Mouse (Mus musculus) limb, embryonic 15.5 days (tissue): ENCODE results near the gene Pola2. TPM values are rescaled to one million over a fixed set of nuclear protein-coding genes. Genes with fewer than 3 reads are reported as not detected.

ENCODE experiments used
- ATAC-seq: fragments of 200-750 bp; cut with Nextera tagmentation; 2 replicates; pipeline ENCODE4 v1.8.0; 2017; ENCODE audit warnings: low read depth, moderate TSS enrichment; ENCODE audit not compliant: insufficient number of reproducible peaks, low FRiP score, low TSS enrichment
- H3K27ac ChIP-seq: fragments of 300-500 bp; sonication (generic); 2 replicates; pipeline ENCODE4 v1.5.1; 2015; ENCODE audit warnings: moderate library complexity, mild to moderate bottlenecking, inconsistent platforms
- H3K27me3 ChIP-seq: fragments of 300-500 bp; sonication (generic); 2 replicates; pipeline ENCODE4 v1.6.1; 2015; ENCODE audit warnings: inconsistent platforms
- H3K36me3 ChIP-seq: fragments of 300-500 bp; sonication (generic); 2 replicates; pipeline ENCODE4 v1.6.1; 2015; ENCODE audit warnings: inconsistent platforms
- H3K4me1 ChIP-seq: fragments of 300-500 bp; sonication (generic); 2 replicates; pipeline ENCODE4 v1.6.1; 2015; ENCODE audit warnings: inconsistent platforms
- H3K4me2 ChIP-seq: fragments of 300-500 bp; sonication (generic); 2 replicates; pipeline ENCODE4 v1.6.1; 2015; ENCODE audit warnings: mild to moderate bottlenecking, inconsistent platforms
- H3K4me3 ChIP-seq: fragments of 300-500 bp; sonication (generic); 2 replicates; pipeline ENCODE4 v1.5.1; 2015; ENCODE audit warnings: mild to moderate bottlenecking, inconsistent platforms
- H3K9ac ChIP-seq: fragments of 300-500 bp; sonication (generic); 2 replicates; pipeline ENCODE4 v1.6.1; 2015; ENCODE audit warnings: inconsistent platforms
- H3K9me3 ChIP-seq: fragments of 300-500 bp; sonication (generic); 2 replicates; pipeline ENCODE4 v1.6.1; 2016; ENCODE audit warnings: inconsistent platforms
- WGBS: fragments of 180-500 bp; shearing (Covaris S2); methylation state at CpG from one replicate; pipeline ENCODE4 v1.1.7; 2015; 5-methylcytosine and 5-hydroxymethylcytosine counted together
- polyA plus RNA-seq: library from polyadenylated mRNA; unstranded; fragments of >200 nt; fragmentation: Nextera tagmentation; extraction: Ambion mirVana; gene quantifications from 2 replicates; pipeline ENCODE4 v1.2.1, GENCODE M21; 2015

Pola2 gene
- polyA plus RNA-seq, 1 experiment from 2014 or later, result 56.9 TPM

GRCm38 (mm10) chr19:5935266-5935665 lies 28.7 kb downstream of the Pola2 start:
- Histone ChIP-seq H3K27me3 (no peaks in the 10 kb centered on the region), H3K4me1 (peaks cover 36% of the 10 kb centered on the region), H3K4me3 (no peak overlapping the region), H3K36me3 (peaks cover 7% of the 10 kb centered on the region; the same call in 1 of the 2 replicates), H3K9ac (no peak overlapping the region), H3K4me2 (no peak overlapping the region), H3K9me3 (no peaks in the 10 kb centered on the region), H3K27ac (peak overlapping the region; percentile 72)
- peak; percentile 68 for ATAC-seq
- WGBS, result 7% methylated on average over 3 of the region's 3 CpGs

- H3K9ac ChIP-seq, result 0 out of 2 replicates have a peak overlapping the region, but pooled peaks have one; percentile 5
- ATAC-seq, result 0 out of 2 replicates have a peak, but pooled peaks have one; percentile 23
These were observed 34.1 kb downstream of the Pola2 start for GRCm38 (mm10) chr19:5929634-5930596.

GRCm38 (mm10) chr19:5928546-5928945 lies 35.5 kb downstream of the Pola2 start:
- Histone ChIP-seq H3K4me3 (no peak overlapping the region), H3K27me3 (peaks cover 4% of the 10 kb centered on the region; the same call in 1 of the 2 replicates), H3K27ac (peak overlapping the region; percentile 43; the same call in 1 of the 2 replicates), H3K4me1 (peaks cover 38% of the 10 kb centered on the region), H3K9me3 (no peaks in the 10 kb centered on the region), H3K9ac (no peak overlapping the region), H3K4me2 (no peak overlapping the region), H3K36me3 (no peaks in the 10 kb centered on the region)
- no peak for ATAC-seq
- 28% methylated on average over 3 of the region's 3 CpGs for WGBS

More at GRCm38 (mm10) chr19:5929634-5930596, 34.1 kb downstream of the Pola2 start:
- H3K27ac ChIP-seq, result no peak overlapping the region
- WGBS, result 67% methylated on average over 14 of the region's 14 CpGs
- peaks cover 4% of the 10 kb centered on the region; the same call in 1 of the 2 replicates for H3K27me3 ChIP-seq
- H3K4me1 ChIP-seq, result peaks cover 30% of the 10 kb centered on the region
- no peak overlapping the region for H3K4me2 ChIP-seq
- no peaks in the 10 kb centered on the region for H3K36me3 ChIP-seq
- H3K4me3 ChIP-seq, result no peak overlapping the region
- no peaks in the 10 kb centered on the region for H3K9me3 ChIP-seq

GRCm38 (mm10) chr19:5928104-5928503 lies 35.9 kb downstream of the Pola2 start:
- 41% methylated on average over 6 of the region's 6 CpGs for WGBS
- peaks cover 4% of the 10 kb centered on the region; the same call in 1 of the 2 replicates for H3K27me3 ChIP-seq
- no peaks in the 10 kb centered on the region for H3K9me3 ChIP-seq
- H3K4me2 ChIP-seq, result no peak overlapping the region
- no peak overlapping the region for H3K9ac ChIP-seq
- H3K36me3 ChIP-seq, result no peaks in the 10 kb centered on the region
- H3K27ac ChIP-seq, result peak overlapping the region; percentile 43; the same call in 1 of the 2 replicates
- ATAC-seq, result no peak
- H3K4me1 ChIP-seq, result peaks cover 40% of the 10 kb centered on the region
- no peak overlapping the region for H3K4me3 ChIP-seq

DNA sequence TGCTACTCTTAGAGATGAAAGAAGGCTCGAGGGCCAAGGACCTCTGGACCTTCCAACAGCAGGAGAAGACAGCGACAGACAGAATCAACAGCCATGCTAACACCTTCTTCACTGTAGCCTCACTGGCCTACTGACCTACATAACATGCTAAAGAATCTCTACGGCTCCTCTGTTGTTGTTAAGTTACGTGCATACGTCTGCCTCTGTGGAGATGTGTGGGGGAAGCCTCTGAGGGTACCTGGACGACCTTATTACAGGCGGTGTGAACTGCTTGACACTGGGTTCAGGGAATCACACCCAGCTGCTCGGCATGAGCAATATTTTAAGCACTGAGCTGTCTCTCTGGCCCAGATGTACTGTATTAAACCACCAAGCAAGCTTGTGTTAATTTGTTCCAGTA lies 36.5 kb downstream of the Pola2 start:
- no peaks in the 10 kb centered on the region for H3K9me3 ChIP-seq
- H3K36me3 ChIP-seq, result no peaks in the 10 kb centered on the region
- peaks cover 40% of the 10 kb centered on the region for H3K4me1 ChIP-seq
- no peak overlapping the region for H3K4me2 ChIP-seq
- no peak overlapping the region for H3K4me3 ChIP-seq
- ATAC-seq, result no peak
- H3K27me3 ChIP-seq, result peaks cover 4% of the 10 kb centered on the region; the same call in 1 of the 2 replicates
- H3K9ac ChIP-seq, result no peak overlapping the region
- H3K27ac ChIP-seq, result peak overlapping the region; percentile 24; the same call in 1 of the 2 replicates
- WGBS, result 54% methylated on average over 8 of the region's 8 CpGs

DNA sequence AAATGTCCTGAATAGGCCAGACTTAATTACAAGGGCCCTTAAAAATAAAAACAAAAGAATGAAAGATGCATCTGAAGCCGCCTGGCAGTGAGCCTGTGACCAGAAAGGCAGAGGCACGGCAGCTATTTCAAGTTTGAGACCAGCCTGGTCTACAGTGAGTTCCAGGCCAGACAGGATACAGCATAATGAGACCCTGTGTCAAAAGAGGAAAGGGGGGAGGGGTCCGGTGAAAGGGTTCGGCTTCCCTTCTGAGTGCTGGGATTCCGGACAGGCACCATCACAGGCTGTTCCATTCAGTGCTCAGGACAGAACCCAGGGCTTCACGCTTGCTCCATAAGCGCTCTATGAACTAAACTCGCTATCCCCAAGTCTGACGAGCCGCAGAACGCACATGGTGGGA lies 37.0 kb downstream of the Pola2 start:
- WGBS, result 67% methylated on average over 11 of the region's 11 CpGs
- ATAC-seq, result no peak
- H3K4me1 ChIP-seq, result peaks cover 42% of the 10 kb centered on the region

DNA sequence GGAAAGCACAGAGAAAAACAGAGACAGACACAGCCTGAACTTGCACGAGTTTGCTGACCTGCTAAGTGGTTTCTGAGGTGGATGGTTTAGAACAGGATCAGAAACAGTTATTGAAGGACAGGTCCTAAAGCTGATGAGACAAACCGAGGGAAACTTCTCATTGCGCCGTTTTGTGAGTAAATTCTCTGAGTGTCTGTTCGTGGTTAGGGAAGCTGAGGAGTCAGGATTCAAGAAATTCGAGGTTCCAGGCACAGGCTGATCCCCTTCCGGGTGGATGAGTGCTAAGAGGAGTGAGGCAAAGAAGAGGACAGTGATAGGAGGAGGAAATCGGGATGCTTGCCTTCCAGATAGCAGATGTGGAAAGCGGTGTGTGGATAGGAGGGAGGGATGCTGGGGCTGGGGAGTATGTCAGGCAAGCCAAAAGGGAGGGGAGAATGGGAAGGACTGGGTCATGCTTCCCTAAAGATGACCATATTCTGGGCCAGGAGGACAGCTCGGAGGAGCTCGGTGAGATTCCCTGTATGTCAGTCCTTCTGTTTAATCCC lies 38.6 kb downstream of the Pola2 start:
- Histone ChIP-seq H3K27me3 (peaks cover 4% of the 10 kb centered on the region; the same call in 1 of the 2 replicates), H3K4me1 (peaks cover 47% of the 10 kb centered on the region), H3K4me2 (peak overlapping the region; percentile 97), H3K27ac (peak overlapping the region; percentile 13; the same call in 1 of the 2 replicates), H3K36me3 (no peaks in the 10 kb centered on the region), H3K9me3 (no peaks in the 10 kb centered on the region), H3K4me3 (peak overlapping the region; percentile 57), H3K9ac (no peak overlapping the region)
- no peak for ATAC-seq
- WGBS, result 34% methylated on average over 11 of the region's 11 CpGs

More for the DNA sequence above, 37.0 kb downstream of the Pola2 start:
- no peaks in the 10 kb centered on the region for H3K36me3 ChIP-seq
- no peaks in the 10 kb centered on the region for H3K9me3 ChIP-seq
- H3K9ac ChIP-seq, result no peak overlapping the region
- H3K4me2 ChIP-seq, result no peak overlapping the region
- no peak overlapping the region for H3K4me3 ChIP-seq
- peaks cover 4% of the 10 kb centered on the region; the same call in 1 of the 2 replicates for H3K27me3 ChIP-seq
- H3K27ac ChIP-seq, result peak overlapping the region; percentile 24; the same call in 1 of the 2 replicates

DNA sequence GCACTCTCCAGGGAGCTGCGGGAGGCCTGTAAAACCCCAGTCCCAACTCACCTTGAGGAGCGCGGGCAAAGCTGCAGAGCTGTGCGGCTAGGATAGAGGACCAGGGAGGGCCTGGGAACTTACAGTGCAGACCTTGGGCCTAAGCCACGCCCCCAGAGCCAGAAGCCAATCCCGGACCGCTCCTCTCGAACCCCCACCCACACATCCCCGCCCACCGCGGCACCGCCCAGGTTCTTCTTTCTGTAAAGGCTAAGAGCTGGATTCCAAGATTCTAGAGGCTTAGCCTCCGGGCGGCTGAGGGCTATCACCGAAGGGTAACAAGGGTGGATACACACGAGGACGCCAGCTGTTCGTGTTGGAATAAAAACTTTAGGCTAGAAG lies 39.3 kb downstream of the Pola2 start, which contains the start of gene Cdc42ep2:
Gene Cdc42ep2 (minus strand): TSS at position 104 of the 381 bp plus-strand sequence.
- peaks cover 4% of the 10 kb centered on the region; the same call in 1 of the 2 replicates for H3K27me3 ChIP-seq
- under 1% methylated on average over 18 of the region's 18 CpGs for WGBS
- peak within 1 kb of the TSS; percentile 57 for H3K4me3 ChIP-seq
- peaks cover 43% of the 10 kb centered on the region for H3K4me1 ChIP-seq
- peak within 1 kb of the TSS; percentile 81 for H3K27ac ChIP-seq
- H3K9ac ChIP-seq, result peak within 1 kb of the TSS; percentile 42
- no peaks in the 10 kb centered on the region for H3K9me3 ChIP-seq
- peak; percentile 88 for ATAC-seq
- no peaks in the 10 kb centered on the region for H3K36me3 ChIP-seq
- peak within 1 kb of the TSS; percentile 97 for H3K4me2 ChIP-seq

GRCm38 (mm10) chr19:5923990-5924712 lies 39.9 kb downstream of the Pola2 start:
- H3K27ac ChIP-seq, result peak overlapping the region; percentile 81
- peak; percentile 69 for ATAC-seq
- no peaks in the 10 kb centered on the region for H3K36me3 ChIP-seq
- peak overlapping the region; percentile 42 for H3K9ac ChIP-seq
- whole genome bisulfite sequencing, result under 1% methylated on average over 38 of the region's 38 CpGs
- H3K9me3 ChIP-seq, result no peaks in the 10 kb centered on the region
- peaks cover 38% of the 10 kb centered on the region for H3K4me1 ChIP-seq
- peak overlapping the region; percentile 97 for H3K4me2 ChIP-seq
- H3K4me3 ChIP-seq, result peak overlapping the region; percentile 57
- H3K27me3 ChIP-seq, result peaks cover 4% of the 10 kb centered on the region; the same call in 1 of the 2 replicates

DNA sequence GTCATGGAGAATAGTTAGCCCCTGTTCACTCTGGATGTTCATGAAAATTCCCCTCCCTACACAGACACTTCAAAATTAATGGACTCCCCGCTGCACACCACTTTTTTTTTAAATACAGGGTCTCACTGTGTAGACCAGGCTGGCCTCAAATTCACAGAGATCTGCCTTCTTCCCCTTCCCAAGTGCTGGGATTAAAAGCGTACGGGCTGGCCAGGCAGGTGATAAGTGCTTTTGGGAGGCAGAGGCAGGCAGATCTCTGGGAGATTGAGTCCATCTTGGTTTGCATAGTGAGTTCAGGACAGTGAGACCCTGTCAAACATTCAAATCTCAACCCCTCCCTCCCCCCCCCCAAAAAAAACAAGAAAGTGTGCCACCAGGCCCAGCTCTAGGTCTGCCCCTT lies 41.0 kb downstream of the Pola2 start:
- Histone ChIP-seq H3K27me3 (peaks cover 4% of the 10 kb centered on the region; the same call in 1 of the 2 replicates), H3K4me2 (no peak overlapping the region), H3K9me3 (no peaks in the 10 kb centered on the region), H3K4me3 (no peak overlapping the region; the same call in 1 of the 2 replicates), H3K27ac (no peak overlapping the region), H3K9ac (no peak overlapping the region), H3K36me3 (peaks cover 6% of the 10 kb centered on the region; the same call in 1 of the 2 replicates), H3K4me1 (peaks cover 28% of the 10 kb centered on the region)
- ATAC-seq, result no peak
- 88% methylated on average over 3 of the region's 3 CpGs for WGBS
